Mouse (Mus musculus) neural tube, embryonic 15.5 days (tissue): Measurements from ENCODE around the gene Ugt1a5. TPM values are rescaled to one million over a fixed set of nuclear protein-coding genes. Genes with fewer than 3 reads are reported as not detected.
A peak's percentile ranks its signal among the peaks of the same experiment; 100 is the strongest.

ENCODE experiments used
- ATAC-seq: fragments of 200-750 bp; cut with Nextera tagmentation; 2 replicates; pipeline ENCODE4 v1.8.0; 2017; ENCODE audit warnings: mild to moderate bottlenecking, moderate TSS enrichment, moderate library complexity; ENCODE audit not compliant: low FRiP score
- H3K27ac ChIP-seq: fragments of 300-500 bp; sonication (generic); replicated peaks from 2 replicates; pipeline ENCODE4 v1.5.1; 2015; ENCODE audit warnings: mild to moderate bottlenecking, inconsistent platforms
- H3K27me3 ChIP-seq: fragments of 300-500 bp; sonication (generic); replicated peaks from 2 replicates; pipeline ENCODE4 v1.6.1; 2015; ENCODE audit warnings: inconsistent platforms
- H3K36me3 ChIP-seq: fragments of 300-500 bp; sonication (generic); 2 replicates; pipeline ENCODE4 v1.6.1; 2015; ENCODE audit warnings: inconsistent platforms
- H3K4me1 ChIP-seq: fragments of 300-500 bp; sonication (generic); 2 replicates; pipeline ENCODE4 v1.6.1; 2015; ENCODE audit warnings: inconsistent platforms
- H3K4me2 ChIP-seq: fragments of 300-500 bp; sonication (generic); 2 replicates; pipeline ENCODE4 v1.6.1; 2015; ENCODE audit warnings: inconsistent platforms, mild to moderate bottlenecking, moderate library complexity
- H3K4me3 ChIP-seq: fragments of 300-500 bp; sonication (generic); replicated peaks from 2 replicates; pipeline ENCODE4 v1.5.1; 2015; ENCODE audit warnings: mild to moderate bottlenecking, inconsistent platforms
- H3K9ac ChIP-seq: fragments of 300-500 bp; sonication (generic); replicated peaks from 2 replicates; pipeline ENCODE4 v1.6.1; 2015; ENCODE audit warnings: mild to moderate bottlenecking, inconsistent platforms
- H3K9me3 ChIP-seq: fragments of 300-500 bp; sonication (generic); replicated peaks from 2 replicates; pipeline ENCODE4 v1.6.1; 2016; ENCODE audit warnings: inconsistent platforms
- WGBS: fragments of 180-500 bp; shearing (Covaris S2); methylation state at CpG from one replicate; pipeline ENCODE4 v1.1.7; 2015; ENCODE audit warnings: mixed read lengths; 5-methylcytosine and 5-hydroxymethylcytosine counted together
- polyA plus RNA-seq: library from polyadenylated mRNA; unstranded; fragments of >200 nt; fragmentation: Nextera tagmentation; extraction: Ambion mirVana; gene quantifications from 2 replicates; pipeline ENCODE4 v1.2.1, GENCODE M21; 2015

Ugt1a5 gene
- polyA plus RNA-seq, 1 experiment from 2014 or later, result not detected

DNA sequence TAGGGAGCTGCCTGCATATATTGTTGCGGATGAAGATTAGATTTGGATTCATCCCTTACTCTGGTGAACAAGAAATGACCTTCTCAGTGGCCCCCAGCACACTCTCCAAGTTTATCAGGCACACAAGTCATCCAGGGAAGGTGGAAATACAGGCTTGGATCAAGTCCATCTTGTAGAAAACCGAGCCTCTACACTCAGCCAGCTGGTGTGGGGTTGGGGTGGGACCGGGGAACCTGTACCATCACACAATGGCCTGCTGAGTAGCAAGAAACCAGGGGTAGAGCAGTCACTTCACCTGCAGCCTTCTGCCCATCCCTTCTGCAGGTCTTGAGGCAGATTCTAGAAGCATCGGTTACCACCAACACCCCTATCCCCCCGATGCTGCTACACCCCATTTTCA lies 68.8 kb downstream of the Ugt1a5 start:
- Histone ChIP-seq H3K4me2 (no peak overlapping the region), H3K4me1 (no peaks in the 10 kb centered on the region), H3K36me3 (no peaks in the 10 kb centered on the region), H3K9ac (no peak overlapping the region), H3K27me3 (no peaks in the 10 kb centered on the region), H3K27ac (no peak overlapping the region), H3K9me3 (peaks cover 94% of the 10 kb centered on the region), H3K4me3 (no peak overlapping the region)
- no peak for ATAC-seq
- WGBS, result 44% methylated on average over 5 of the region's 5 CpGs

DNA sequence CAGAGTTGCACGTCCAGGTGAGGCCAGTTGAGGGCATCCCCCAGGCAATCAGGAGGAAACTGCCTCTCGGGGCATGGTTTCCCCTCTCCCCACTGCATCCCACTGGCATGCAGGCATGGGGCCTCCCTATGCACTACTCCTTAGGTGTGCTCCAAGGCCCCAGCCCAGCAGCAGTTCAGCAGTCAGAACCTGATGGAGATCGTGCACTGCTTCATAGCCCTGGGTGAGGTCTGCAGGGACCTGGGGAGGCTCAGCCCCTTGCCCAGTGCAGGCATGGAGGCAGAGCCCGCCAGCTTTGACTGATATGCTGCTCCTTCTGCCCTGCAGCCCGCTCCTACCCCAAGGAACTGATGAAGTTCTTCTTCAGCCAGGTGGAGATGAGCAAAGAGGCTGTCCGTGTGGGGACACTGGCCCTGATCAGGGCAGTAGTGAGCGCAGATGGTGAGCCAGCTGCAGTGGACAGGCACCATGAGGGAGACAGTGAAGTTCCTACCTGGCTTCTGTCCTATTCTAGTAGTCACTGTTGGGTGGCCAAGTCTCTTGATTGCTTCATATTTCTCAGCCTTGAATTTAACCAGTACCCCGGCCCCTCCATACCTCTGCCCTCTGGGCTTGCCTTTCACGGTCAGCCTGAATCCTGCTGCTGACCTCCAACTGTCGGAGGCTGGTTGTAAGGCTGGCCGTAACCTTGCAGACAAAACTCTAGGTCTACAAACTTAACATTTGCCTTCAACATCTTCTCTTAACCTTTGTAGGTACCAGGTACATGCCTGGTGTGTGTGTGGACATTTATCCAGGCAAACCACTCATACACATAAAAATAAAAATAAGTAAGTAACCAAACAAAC lies 69.5 kb downstream of the Ugt1a5 start:
- H3K27ac ChIP-seq, result no peak overlapping the region
- H3K9ac ChIP-seq, result no peak overlapping the region
- no peak overlapping the region for H3K4me2 ChIP-seq
- no peak overlapping the region for H3K4me3 ChIP-seq
- H3K27me3 ChIP-seq, result no peaks in the 10 kb centered on the region
- peaks cover 94% of the 10 kb centered on the region for H3K9me3 ChIP-seq
- ATAC-seq, result no peak
- no peaks in the 10 kb centered on the region for H3K4me1 ChIP-seq
- 68% methylated on average over 11 of the region's 11 CpGs for WGBS
- H3K36me3 ChIP-seq, result no peaks in the 10 kb centered on the region

GRCm38 (mm10) chr1:88235894-88236415 lies 70.1 kb downstream of the Ugt1a5 start:
- Histone ChIP-seq H3K4me2 (no peak overlapping the region), H3K27ac (no peak overlapping the region), H3K27me3 (no peaks in the 10 kb centered on the region), H3K4me1 (no peaks in the 10 kb centered on the region), H3K9me3 (peaks cover 95% of the 10 kb centered on the region), H3K36me3 (no peaks in the 10 kb centered on the region), H3K9ac (no peak overlapping the region), H3K4me3 (no peak overlapping the region)
- ATAC-seq, result no peak
- 68% methylated on average over 4 of the region's 4 CpGs for WGBS

DNA sequence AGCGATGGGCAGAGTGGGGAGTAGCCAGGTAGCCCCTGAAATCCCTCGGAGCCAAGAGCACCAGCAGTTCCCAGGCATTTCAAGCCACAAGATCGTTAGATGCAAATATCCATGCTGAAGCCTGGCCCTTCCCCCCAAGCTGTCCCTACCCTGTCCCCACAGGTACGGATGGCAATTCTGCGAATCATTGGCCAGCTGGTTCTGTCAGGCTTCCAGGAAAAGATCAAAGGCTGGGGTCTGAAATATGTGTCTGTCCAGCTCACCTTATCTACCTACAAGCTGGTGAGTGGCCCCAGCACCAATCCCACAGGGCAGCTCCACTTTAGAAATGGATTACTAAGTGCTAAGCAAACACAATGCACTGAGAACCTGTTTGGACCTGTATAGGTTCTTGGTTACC lies 71.5 kb downstream of the Ugt1a5 start:
- no peaks in the 10 kb centered on the region for H3K36me3 ChIP-seq
- whole genome bisulfite sequencing, result 82% methylated on average over 5 of the region's 5 CpGs
- H3K9ac ChIP-seq, result no peak overlapping the region
- peaks cover 91% of the 10 kb centered on the region for H3K9me3 ChIP-seq
- no peak overlapping the region for H3K27ac ChIP-seq
- no peak for ATAC-seq
- H3K4me2 ChIP-seq, result no peak overlapping the region
- no peak overlapping the region for H3K4me3 ChIP-seq
- no peaks in the 10 kb centered on the region for H3K4me1 ChIP-seq
- H3K27me3 ChIP-seq, result no peaks in the 10 kb centered on the region

- no peak overlapping the region for H3K4me3 ChIP-seq
- no peaks in the 10 kb centered on the region for H3K4me1 ChIP-seq
- 81% methylated on average over 6 of the region's 6 CpGs for WGBS
- no peak overlapping the region for H3K4me2 ChIP-seq
- no peak overlapping the region for H3K9ac ChIP-seq
- 0 out of 2 replicates have a peak, but pooled peaks have one; percentile 9 for ATAC-seq
- no peaks in the 10 kb centered on the region for H3K36me3 ChIP-seq
- peaks cover 91% of the 10 kb centered on the region for H3K9me3 ChIP-seq
- no peak overlapping the region for H3K27ac ChIP-seq
- H3K27me3 ChIP-seq, result no peaks in the 10 kb centered on the region
These were observed 73.0 kb downstream of the Ugt1a5 start for GRCm38 (mm10) chr1:88238771-88239170.

DNA sequence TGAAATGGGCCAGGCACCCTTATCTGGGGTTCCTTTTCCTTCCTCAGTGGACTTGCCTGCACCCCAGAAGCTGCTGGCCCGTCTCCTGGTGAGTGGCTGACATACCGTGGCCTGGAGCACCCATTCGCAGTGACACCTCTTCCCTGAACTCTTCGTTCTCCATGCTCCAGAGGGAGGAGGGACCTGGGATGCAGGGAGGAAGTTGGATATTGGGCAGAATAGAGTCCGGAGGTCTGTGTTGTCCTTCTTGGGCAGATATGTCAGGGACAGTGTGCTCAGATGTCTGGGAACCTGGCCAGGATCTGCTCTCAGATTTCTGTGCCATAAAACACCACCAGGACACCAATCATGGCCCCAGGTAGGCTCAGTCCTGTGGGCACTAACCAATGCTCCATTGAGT lies 74.3 kb downstream of the Ugt1a5 start:
- no peak overlapping the region for H3K4me3 ChIP-seq
- 78% methylated on average over 5 of the region's 5 CpGs for WGBS
- H3K4me1 ChIP-seq, result no peaks in the 10 kb centered on the region
- no peak overlapping the region for H3K9ac ChIP-seq
- H3K9me3 ChIP-seq, result peaks cover 90% of the 10 kb centered on the region
- H3K36me3 ChIP-seq, result no peaks in the 10 kb centered on the region
- H3K4me2 ChIP-seq, result no peak overlapping the region
- H3K27ac ChIP-seq, result no peak overlapping the region
- H3K27me3 ChIP-seq, result no peaks in the 10 kb centered on the region
- no peak for ATAC-seq

GRCm38 (mm10) chr1:88240579-88240978 lies 74.8 kb downstream of the Ugt1a5 start:
- Histone ChIP-seq H3K4me2 (no peak overlapping the region), H3K4me3 (no peak overlapping the region), H3K36me3 (no peaks in the 10 kb centered on the region), H3K9ac (no peak overlapping the region), H3K4me1 (no peaks in the 10 kb centered on the region), H3K27ac (no peak overlapping the region), H3K27me3 (no peaks in the 10 kb centered on the region), H3K9me3 (peaks cover 90% of the 10 kb centered on the region)
- peak; percentile 1; the same call in 1 of the 2 replicates for ATAC-seq
- WGBS, result 73% methylated on average over 4 of the region's 4 CpGs

DNA sequence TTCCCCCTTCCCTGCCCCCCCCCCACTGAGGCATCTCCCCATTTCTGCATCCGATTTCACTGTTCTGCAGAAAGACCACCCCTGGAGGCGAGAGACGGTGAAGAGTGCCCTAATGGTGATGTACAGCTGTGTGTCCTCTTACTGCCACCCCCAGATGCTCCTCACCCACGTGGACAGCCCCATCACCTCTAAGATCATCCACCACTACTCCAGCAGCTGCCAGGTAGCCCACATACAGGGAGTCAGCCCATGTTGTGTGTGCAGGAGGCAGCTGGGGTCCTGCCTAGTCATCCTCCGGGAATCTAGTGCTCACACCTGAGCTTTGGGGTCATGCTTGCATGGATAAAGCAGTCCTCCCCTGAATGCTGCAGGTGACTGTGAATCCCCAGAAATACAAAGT lies 78.0 kb downstream of the Ugt1a5 start:
- Histone ChIP-seq H3K9ac (no peak overlapping the region), H3K9me3 (peaks cover 92% of the 10 kb centered on the region), H3K27ac (no peak overlapping the region), H3K36me3 (no peaks in the 10 kb centered on the region), H3K4me1 (no peaks in the 10 kb centered on the region), H3K4me2 (no peak overlapping the region), H3K4me3 (no peak overlapping the region), H3K27me3 (no peaks in the 10 kb centered on the region)
- ATAC-seq, result no peak
- WGBS, result 72% methylated on average over 5 of the region's 5 CpGs

DNA sequence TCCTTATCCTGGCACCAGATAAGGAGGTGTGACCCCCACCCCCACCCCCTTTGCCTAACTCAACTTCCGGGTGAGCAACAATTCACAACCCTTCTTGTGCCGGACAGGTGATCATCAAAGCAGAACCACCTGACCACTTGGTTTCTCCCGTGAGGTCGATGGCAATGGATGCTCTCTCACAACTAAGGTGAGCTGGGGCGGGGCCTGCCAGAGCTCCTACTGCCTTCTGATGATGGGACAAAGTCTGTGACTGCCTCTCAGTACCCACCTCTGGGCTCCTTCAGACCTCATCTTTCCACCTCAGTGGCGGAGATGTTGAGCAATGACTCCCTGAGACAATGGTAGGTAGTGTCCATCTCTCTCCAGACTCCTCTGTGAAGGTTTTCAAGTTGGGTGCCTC lies 80.1 kb downstream of the Ugt1a5 start:
- Histone ChIP-seq H3K36me3 (no peaks in the 10 kb centered on the region), H3K9ac (no peak overlapping the region), H3K9me3 (peaks cover 92% of the 10 kb centered on the region), H3K4me1 (no peaks in the 10 kb centered on the region), H3K27ac (no peak overlapping the region), H3K4me2 (no peak overlapping the region), H3K4me3 (no peak overlapping the region), H3K27me3 (no peaks in the 10 kb centered on the region)
- 77% methylated on average over 6 of the region's 6 CpGs for WGBS
- no peak for ATAC-seq

GRCm38 (mm10) chr1:88246386-88246785 lies 80.6 kb downstream of the Ugt1a5 start:
- H3K4me3 ChIP-seq, result no peak overlapping the region
- no peaks in the 10 kb centered on the region for H3K36me3 ChIP-seq
- no peak overlapping the region for H3K4me2 ChIP-seq
- H3K27ac ChIP-seq, result no peak overlapping the region
- H3K27me3 ChIP-seq, result no peaks in the 10 kb centered on the region
- H3K9ac ChIP-seq, result no peak overlapping the region
- no peak for ATAC-seq
- WGBS, result 50% methylated on average over 6 of the region's 6 CpGs
- H3K4me1 ChIP-seq, result no peaks in the 10 kb centered on the region
- H3K9me3 ChIP-seq, result peaks cover 93% of the 10 kb centered on the region

- H3K27me3 ChIP-seq, result no peaks in the 10 kb centered on the region
- WGBS, result 59% methylated on average over 2 of the region's 2 CpGs
- H3K9ac ChIP-seq, result no peak overlapping the region
- H3K36me3 ChIP-seq, result no peaks in the 10 kb centered on the region
- no peaks in the 10 kb centered on the region for H3K4me1 ChIP-seq
- H3K4me2 ChIP-seq, result no peak overlapping the region
- no peak; the same call in 1 of the 2 replicates for ATAC-seq
- H3K4me3 ChIP-seq, result no peak overlapping the region
- no peak overlapping the region for H3K27ac ChIP-seq
- peaks cover 90% of the 10 kb centered on the region for H3K9me3 ChIP-seq
These were observed 81.8 kb downstream of the Ugt1a5 start for GRCm38 (mm10) chr1:88247660-88248059.

- no peak for ATAC-seq
- Histone ChIP-seq H3K9me3 (peaks cover 86% of the 10 kb centered on the region), H3K4me2 (no peak overlapping the region), H3K9ac (no peak overlapping the region), H3K4me1 (no peaks in the 10 kb centered on the region), H3K27ac (no peak overlapping the region), H3K27me3 (no peaks in the 10 kb centered on the region), H3K36me3 (no peaks in the 10 kb centered on the region), H3K4me3 (no peak overlapping the region)
- WGBS, result 72% methylated on average over 4 of the region's 4 CpGs
These were observed 82.8 kb downstream of the Ugt1a5 start for GRCm38 (mm10) chr1:88248658-88249057.
